Mouse (Mus musculus): ENCODE results near the gene Etv2. TPM values are rescaled to one million over a fixed set of nuclear protein-coding genes. Genes with fewer than 3 reads are reported as not detected.

Gene Etv2
- total RNA-seq, 2 experiments from 2014 or later, result not detected

- DNase-seq (ENCODE audit: low spot score in 2 of 2), result peak; percentile 78 to 86
These were observed 46.0 kb downstream of the Etv2 start for GRCm38 (mm10) chr7:30589435-30590301.

- peak; percentile 86 to 90 for DNase-seq (ENCODE audit: low spot score in 2 of 2)
These were observed 46.8 kb downstream of the Etv2 start, which contains the start of gene Kmt2b for GRCm38 (mm10) chr7:30588676-30589434. Gene Kmt2b (minus strand): TSS chr7:30588726.

GRCm38 (mm10) chr7:30587842-30588667, 47.6 kb downstream of the Etv2 start:
- DNase-seq (ENCODE audit: low spot score in 2 of 2), result peak; percentile 55 to 62

- peak in 1 of 2 experiments; percentile 8 for DNase-seq (ENCODE audit: low spot score in 2 of 2)
These were observed 49.1 kb downstream of the Etv2 start for GRCm38 (mm10) chr7:30586455-30587020.

GRCm38 (mm10) chr7:30585170-30585569, 50.5 kb downstream of the Etv2 start:
- DNase-seq (ENCODE audit: low spot score in 2 of 2), result peak in 1 of 2 experiments; percentile 7

GRCm38 (mm10) chr7:30584339-30584738, 51.3 kb downstream of the Etv2 start:
- peak in 1 of 2 experiments; percentile 5 for DNase-seq (ENCODE audit: low spot score in 2 of 2)

Small RNA genes within 50 kb of the gene (microRNA-seq; reads per million reads assigned to microRNA genes)
- 0 reads per million in 2 experiments for gene Mir3569 (ENCODE audit: borderline number of aligned reads in 2 of 2)

Other genes with a start within 250 kb of the Etv2 start
- 10 to 100 TPM; 34.7 to 68.5 TPM for gene Tyrobp, start 222.1 kb downstream of the Etv2 start, total RNA-seq (2021)
- gene Hcst, start 216.0 kb downstream of the Etv2 start, total RNA-seq (2021), result 1 to 10 TPM; 1.5 to 1.9 TPM
- gene Nfkbid, start 214.1 kb downstream of the Etv2 start, total RNA-seq (2021), result 1 to 10 TPM; 1.6 to 2.0 TPM
- gene Aplp1, start 190.3 kb downstream of the Etv2 start, total RNA-seq (2021), result 10 to 100 TPM; 31.8 to 40.6 TPM
- not detected for gene Kirrel2, start 178.2 kb downstream of the Etv2 start, total RNA-seq (2021)
- gene Nphs1, start 177.5 kb downstream of the Etv2 start, total RNA-seq (2021), result not detected
- gene Prodh2, start 142.2 kb downstream of the Etv2 start, total RNA-seq (2021), result 1 to 10 TPM in 1 of 2 experiments, not detected in 1; 1.2 TPM
- 1 to 10 TPM; 1.8 to 2.7 TPM for gene Arhgap33, start 100.8 kb downstream of the Etv2 start, total RNA-seq (2021)
- gene Hspb6, start 83.7 kb downstream of the Etv2 start, total RNA-seq (2021), result 10 to 100 TPM; 26.3 to 34.9 TPM
- gene Proser3, start 83.6 kb downstream of the Etv2 start, total RNA-seq (2021), result 1 to 10 TPM; 6.5 to 6.9 TPM
- gene Lin37, start 76.0 kb downstream of the Etv2 start, total RNA-seq (2021), result 10 to 100 TPM; 47.0 to 59.3 TPM
- 10 to 100 TPM; 67.1 to 67.4 TPM for gene U2af1l4, start 72.6 kb downstream of the Etv2 start, total RNA-seq (2021)
- gene Gm49396, start 72.5 kb downstream of the Etv2 start, total RNA-seq (2021), result 1 to 10 TPM; 4.6 to 8.2 TPM
- gene Psenen, start 72.2 kb downstream of the Etv2 start, total RNA-seq (2021), result 100 to 1,000 TPM; 130 to 154 TPM
- gene Igflr1, start 70.4 kb downstream of the Etv2 start, total RNA-seq (2021), result 1 to 10 TPM; 3.6 to 4.3 TPM
- gene Kmt2b, start 47.1 kb downstream of the Etv2 start, total RNA-seq (2021), result 10 to 100 TPM; 37.8 to 56.6 TPM
- under 1 TPM in 1 of 2 experiments, not detected in 1; 0.83 TPM for gene Zbtb32, start 36.9 kb downstream of the Etv2 start, total RNA-seq (2021)
- gene Upk1a, start 23.0 kb downstream of the Etv2 start, total RNA-seq (2021), result under 1 TPM; 0.19 to 0.20 TPM
- 1,000 to 10,000 TPM; 1,148 to 1,842 TPM for gene Cox6b1, start 9.7 kb downstream of the Etv2 start, total RNA-seq (2021)
- 10 to 100 TPM; 84.9 to 86.7 TPM for gene Rbm42, start 14.5 kb upstream of the Etv2 start, total RNA-seq (2021)
- gene Haus5, start 29.1 kb upstream of the Etv2 start, total RNA-seq (2021), result 1 to 10 TPM; 6.9 to 7.9 TPM
- gene Pmis2, start 35.8 kb upstream of the Etv2 start, total RNA-seq (2021), result not detected
- 1 to 10 TPM; 2.7 to 6.4 TPM for gene 2200002J24Rik, start 63.1 kb upstream of the Etv2 start, total RNA-seq (2021)
- gene Atp4a, start 76.4 kb upstream of the Etv2 start, total RNA-seq (2021), result 1 to 10 TPM; 1.3 to 2.6 TPM
- gene Tmem147, start 93.7 kb upstream of the Etv2 start, total RNA-seq (2021), result 100 to 1,000 TPM; 197 to 214 TPM
- gene Gapdhs, start 107.8 kb upstream of the Etv2 start, total RNA-seq (2021), result under 1 TPM in 1 of 2 experiments, not detected in 1; 0.20 TPM
- gene Sbsn, start 115.6 kb upstream of the Etv2 start, total RNA-seq (2021), result 100 to 1,000 TPM; 145 to 483 TPM
- gene Dmkn, start 127.9 kb upstream of the Etv2 start, total RNA-seq (2021), result 1 to 10 TPM; 4.2 to 6.0 TPM
- 1 to 10 TPM in 1 of 2 experiments, not detected in 1; 2.5 TPM for gene Krtdap, start 152.0 kb upstream of the Etv2 start, total RNA-seq (2021)
- gene Ffar2, start 187.9 kb upstream of the Etv2 start, total RNA-seq (2021), result 10 to 100 TPM in 1 of 2 experiments, 1 to 10 TPM in 1; 1.6 to 10.5 TPM
- gene Ffar3, start 220.3 kb upstream of the Etv2 start, total RNA-seq (2021), result under 1 TPM; 0.23 to 0.26 TPM
- not detected for gene Ffar1, start 225.7 kb upstream of the Etv2 start, total RNA-seq (2021)
- under 1 TPM; 0.70 TPM for gene Cd22, start 244.5 kb upstream of the Etv2 start, total RNA-seq (2021)

Data from adrenal gland, adult 18-20 months (tissue).